1 mouse cellular context compared by ENCODE assay signal in the genomic region with DNA sequence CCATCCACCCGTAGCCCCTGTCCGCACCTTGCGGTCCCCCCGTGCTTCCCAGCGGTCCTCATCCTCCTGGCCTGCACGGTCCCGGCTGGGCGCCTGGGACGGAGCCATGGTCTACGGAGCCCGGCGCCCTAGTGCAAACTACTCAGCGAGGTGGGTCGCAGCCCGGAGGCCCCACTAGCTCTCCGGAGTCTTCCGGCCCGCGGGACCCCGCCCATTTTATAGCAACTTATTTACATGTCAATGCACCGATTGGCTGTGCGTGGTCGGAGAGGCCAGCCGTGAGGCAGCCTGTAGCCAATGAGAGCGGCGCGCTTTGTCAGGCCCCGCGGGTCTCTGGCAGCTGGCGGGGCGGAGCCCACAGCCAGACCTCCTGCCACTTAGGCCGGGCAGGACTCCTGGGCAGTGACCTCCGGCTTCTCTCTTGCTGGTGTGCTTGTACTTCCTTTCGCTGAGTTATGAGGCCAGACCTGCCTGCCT.
TF ChIP-seq lines count a peak whose summit lies in the region.

No protein-coding gene starts in this region.

TF ChIP-seq in myocyte, 11 proteins besides CTCF, POLR2A, EP300 and RAD21 (continued from another document):
- no peak for TF ChIP-seq USF1 (IDR thresholded peaks at IDR 0.05; ENCODE audit: low read depth)
- peak; percentile 70 to 88 (median 75) for TF ChIP-seq MYOG (IDR thresholded peaks at IDR 0.05; ENCODE audit: control insufficient read depth in 1 of 3, insufficient read depth in 1 of 3, insufficient read length in 2 of 3, low read depth in 2 of 3)
- no peak for TF ChIP-seq TCF12 (IDR thresholded peaks at IDR 0.05; ENCODE audit: insufficient read depth, poor library complexity, severe bottlenecking)
- peak in 2 of 3 experiments; percentile 69 to 91 for TF ChIP-seq MYOD1 (IDR thresholded peaks at IDR 0.05; ENCODE audit: control insufficient read depth in 1 of 3, insufficient read length in 2 of 3, low read depth in 2 of 3)
TF ChIP-seq in myocyte: peak in this region for 5.
